ENCODE assay signal across 8 mouse cellular contexts in the genomic region with DNA sequence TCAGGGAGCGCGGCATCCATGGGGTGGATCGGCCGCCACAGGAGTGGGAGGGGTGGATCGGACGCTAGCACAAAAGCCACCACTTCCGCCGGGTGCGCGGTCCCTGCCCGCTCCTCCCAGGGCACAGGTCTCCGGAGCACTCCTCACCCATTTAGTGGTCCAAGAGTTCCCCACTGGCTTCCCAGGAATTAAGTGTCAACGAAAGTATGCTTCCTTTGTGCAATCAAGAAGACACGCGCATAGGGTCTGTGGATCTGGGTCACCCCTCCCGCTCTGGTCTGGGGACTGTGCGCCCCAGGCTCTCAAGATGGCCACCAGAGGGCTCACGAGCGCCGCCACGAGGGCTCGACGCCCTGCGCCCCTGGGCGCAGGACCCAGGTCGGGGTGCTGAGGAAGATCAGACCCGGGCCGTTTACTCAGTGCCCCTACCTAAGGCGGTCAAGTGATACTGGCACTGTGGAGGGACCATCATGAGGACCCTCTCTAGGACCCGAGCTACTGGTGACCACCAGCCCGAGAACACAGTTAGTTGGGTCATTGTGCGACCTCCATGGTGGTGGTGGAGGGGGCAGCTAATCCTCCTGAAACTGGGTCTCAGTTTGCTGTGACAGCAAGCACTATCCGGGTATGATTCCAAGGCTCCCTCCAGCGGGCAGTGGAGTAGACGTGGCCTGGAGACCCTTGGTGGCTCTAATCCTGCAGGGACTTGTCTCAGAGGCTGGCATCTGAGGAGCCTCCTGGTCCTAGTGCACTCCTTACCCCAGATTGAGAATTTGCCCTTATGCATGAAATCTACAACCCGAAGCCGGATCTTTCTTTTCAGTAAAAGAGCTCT. TPM values are rescaled to one million over a fixed set of nuclear protein-coding genes. Genes with fewer than 3 reads are reported as not detected.
DNase-seq lines count a peak whose midpoint lies in the region; ATAC-seq and TF ChIP-seq lines count a peak whose summit lies in the region.

No protein-coding gene starts in this region.

- WGBS in hindbrain, embryonic 13.5 days, result 2% methylated on average over 37 of the region's 37 CpGs

- peak; percentile 56 for ATAC-seq in Patski
- peak; percentile 83 for ATAC-seq in hindbrain, embryonic 13.5 days (ENCODE audit: low FRiP score)

- DNase-seq in Patski (ENCODE audit: low read depth, low spot score), result no peak
- DNase-seq in cerebellum, postnatal 10 days, result peak; percentile 92 to 93
- DNase-seq in frontal cortex, postnatal 25 days (ENCODE audit: low spot score in 2 of 2), result peak; percentile 42 to 50
- peak; percentile 63 to 66 for DNase-seq in layer of hippocampus, postnatal 25 days (ENCODE audit: extremely low spot score in 1 of 2, low spot score in 1 of 2)
- peak; percentile 84 for DNase-seq in lung, postnatal 14 days
- DNase-seq in ovary, postnatal 36 days (ENCODE audit: low spot score), result peak; percentile 80
- DNase-seq in thymus, postnatal 10 days (ENCODE audit: low spot score in 2 of 2), result peak; percentile 64 to 85

- no peaks in the 10 kb centered on the region for H3K36me3 ChIP-seq in hindbrain, embryonic 13.5 days

- H3K27me3 ChIP-seq in Patski, result no peaks in the 10 kb centered on the region
- no peaks in the 10 kb centered on the region for H3K27me3 ChIP-seq in hindbrain, embryonic 13.5 days

- H3K27ac ChIP-seq in hindbrain, embryonic 13.5 days, result peak overlapping the region; percentile 82

- H3K4me3 ChIP-seq in hindbrain, embryonic 13.5 days, result peak overlapping the region; percentile 49

- H3K4me1 ChIP-seq in hindbrain, embryonic 13.5 days (replicated peaks), result peaks cover 22% of the 10 kb centered on the region

- peak overlapping the region; percentile 68 for H3K4me2 ChIP-seq in hindbrain, embryonic 13.5 days

- no peaks in the 10 kb centered on the region for H3K9me3 ChIP-seq in hindbrain, embryonic 13.5 days

- POLR2A ChIA-PET in Patski (lab: Charles Lee), result no interaction called here

- in situ Hi-C loops in Patski (cut with MboI; ENCODE audit: low pct_unique_long_range_greater_than_20kb), result loop anchor here (5.0 kb wide), 2 partner anchors 46 to 336 kb away; no protein-coding TSS in a partner anchor

- no peak for TF ChIP-seq CTCF in Patski (IDR thresholded peaks at IDR 0.05)

- H3K9ac ChIP-seq in hindbrain, embryonic 13.5 days, result peak overlapping the region; percentile 81

- CTCF ChIA-PET in Patski (lab: Charles Lee), result interaction anchor here (0.9 to 2.5 kb wide), 3 partner anchors 9 to 65 kb away, joined by 3 to 9 read pairs (median 4); no protein-coding TSS in a partner anchor

RNA-seq across cellular contexts. Expression of a gene that starts 42.7 kb away (rescaled TPM):
- polyA plus RNA-seq in Patski (2021), result 53.4 TPM
- 24.5 and 24.9 TPM in 2 replicates for polyA plus RNA-seq in hindbrain, embryonic 13.5 days (2015; fragmentation: Nextera tagmentation; extraction: Ambion mirVana)
- 10 to 100 TPM; 32.7 to 34.9 TPM for total RNA-seq in layer of hippocampus, postnatal 25 days (2021)

RNA-seq across cellular contexts. Expression of a gene that starts 45.2 kb away (rescaled TPM):
- 683 TPM for polyA plus RNA-seq in Patski (2021)
- polyA plus RNA-seq in hindbrain, embryonic 13.5 days (2015; fragmentation: Nextera tagmentation; extraction: Ambion mirVana), result 3,757 and 3,885 TPM in 2 replicates
- total RNA-seq in layer of hippocampus, postnatal 25 days (2021), result 100 to 1,000 TPM; 388 to 399 TPM
